In the genomic region with DNA sequence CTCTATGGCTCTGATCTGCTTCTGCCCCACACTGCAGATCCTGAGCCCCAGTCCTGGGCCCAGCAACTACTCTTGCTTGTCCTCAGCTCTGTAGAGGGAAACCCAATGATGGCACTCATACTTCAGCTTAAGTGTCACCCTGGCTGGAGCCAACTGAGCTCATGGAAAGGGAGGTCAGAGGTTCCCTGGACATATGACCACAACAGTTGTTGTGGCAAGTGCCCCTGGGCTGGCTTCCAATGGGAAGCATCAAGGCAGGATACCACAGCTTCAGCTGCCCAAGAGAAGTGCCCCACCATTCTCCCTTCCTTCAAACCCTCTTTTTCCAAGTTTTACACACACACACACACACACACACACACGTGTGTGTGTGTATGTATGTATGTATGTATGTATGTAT, we compare ENCODE assay signal across 20 mouse cellular contexts.
DNase-seq lines count a peak whose midpoint lies in the region; ATAC-seq lines count a peak whose summit lies in the region.
"Had no signal": no experiment of that assay in that cellular context is flagged by ENCODE, and none has a peak within 500 bp of the region (broad histone marks: within the 10 kb centered on the region; RNA-seq: fewer than 3 reads in every experiment).

No protein-coding gene starts in this region.

- no peak for ATAC-seq in midbrain, embryonic 15.5 days (replicated peaks)
- ATAC-seq: inflammation-experienced regulatory T-cells, adult 6 months had no signal

- no peaks in the 10 kb centered on the region for H3K9me3 ChIP-seq in midbrain, embryonic 15.5 days
- H3K9me3 ChIP-seq: embryonic facial prominence, embryonic 15.5 days; heart, embryonic 12.5 days; hindbrain, embryonic 13.5 days; limb, embryonic 12.5 days; midbrain, embryonic 12.5 days; stomach, embryonic 15.5 days had no signal

- H3K36me3 ChIP-seq in midbrain, embryonic 15.5 days (replicated peaks), result no peaks in the 10 kb centered on the region
- H3K36me3 ChIP-seq: embryonic facial prominence, embryonic 15.5 days; heart, embryonic 12.5 days; hindbrain, embryonic 13.5 days; limb, embryonic 12.5 days; midbrain, embryonic 12.5 days; stomach, embryonic 15.5 days had no signal

- H3K9ac ChIP-seq in midbrain, embryonic 15.5 days, result no peak overlapping the region
- H3K9ac ChIP-seq: embryonic facial prominence, embryonic 15.5 days; forebrain, postnatal 0 days; heart, embryonic 12.5 days; hindbrain, embryonic 13.5 days; limb, embryonic 12.5 days; liver, embryonic 14.5 days; midbrain, embryonic 12.5 days; stomach, embryonic 15.5 days had no signal

- no peak overlapping the region for H3K4me2 ChIP-seq in midbrain, embryonic 15.5 days
- H3K4me2 ChIP-seq: embryonic facial prominence, embryonic 15.5 days; heart, embryonic 12.5 days; hindbrain, embryonic 13.5 days; limb, embryonic 12.5 days; midbrain, embryonic 12.5 days; stomach, embryonic 15.5 days had no signal

- H3K27me3 ChIP-seq in midbrain, embryonic 15.5 days (replicated peaks), result no peaks in the 10 kb centered on the region
- H3K27me3 ChIP-seq: embryonic facial prominence, embryonic 15.5 days; heart, embryonic 12.5 days; hindbrain, embryonic 13.5 days; limb, embryonic 12.5 days; midbrain, embryonic 12.5 days; stomach, embryonic 15.5 days had no signal

- H3K4me1 ChIP-seq in midbrain, embryonic 15.5 days, result no peaks in the 10 kb centered on the region
- H3K4me1 ChIP-seq: embryonic facial prominence, embryonic 15.5 days; hindbrain, embryonic 13.5 days; limb, embryonic 12.5 days; midbrain, embryonic 12.5 days; stomach, embryonic 15.5 days had no signal

- DNase-seq in cerebellum, adult 9-10 months, result peak; percentile 29
- no peak for DNase-seq in cerebellum, adult 11-12 months
- peak; percentile 23 for DNase-seq in 3134 (ENCODE audit: extremely low read depth, insufficient read length, low spot score)
- DNase-seq in brain, adult 2 months (ENCODE audit: low read depth, low spot score), result peak; percentile 48
- peak; percentile 42 to 56 for DNase-seq in gastrocnemius, postnatal 36 days
- no peak for DNase-seq in embryo, embryonic 10 days (ENCODE audit: low spot score)
- DNase-seq in thymus, postnatal 25 days, result no peak
- DNase-seq: adrenal gland, adult 8-10 months; kidney, postnatal 36 days; thymus, adult 18-20 months had no signal

- WGBS in midbrain, embryonic 15.5 days, result 50% methylated on average over 1 of the region's 1 CpGs

- no peak overlapping the region for H3K4me3 ChIP-seq in midbrain, embryonic 15.5 days
- H3K4me3 ChIP-seq: embryonic facial prominence, embryonic 15.5 days; heart, embryonic 12.5 days; hindbrain, embryonic 13.5 days; limb, embryonic 12.5 days; midbrain, embryonic 12.5 days; stomach, embryonic 15.5 days had no signal

- no peak overlapping the region for H3K27ac ChIP-seq in midbrain, embryonic 15.5 days
- H3K27ac ChIP-seq: embryonic facial prominence, embryonic 15.5 days; hindbrain, embryonic 13.5 days; limb, embryonic 12.5 days; liver, embryonic 14.5 days; midbrain, embryonic 12.5 days; stomach, embryonic 15.5 days had no signal

- intact Hi-C loops in gastrocnemius, postnatal 36 days (cut with DNase I), result loop anchor here (2.0 kb wide), 1 partner anchor 88 kb away; the partner anchor contains the start of gene Slc8a3

Comparison
In these comparisons a context has a peak if more than half of its experiments do, and no peak if none do; other contexts are left out.
1. DNase-seq: peak in cerebellum, adult 9-10 months (single experiment), 3134 (single experiment), brain, adult 2 months (single experiment) and gastrocnemius, postnatal 36 days (2 of 2); none in cerebellum, adult 11-12 months (single experiment), embryo, embryonic 10 days (single experiment) and thymus, postnatal 25 days (single experiment).